Mouse (Mus musculus) hindbrain, embryonic 11.5 days (tissue): Measurements from ENCODE around the gene Slc11a2. TPM values are rescaled to one million over a fixed set of nuclear protein-coding genes. Genes with fewer than 3 reads are reported as not detected.
"Not testable (repeated sequence)": the region's sequence is repeated elsewhere in the genome, so short reads cannot be mapped to it uniquely, and the experiment has no call there.

Experiments
- ATAC-seq: fragments of 200-750 bp; cut with Nextera tagmentation; 2 replicates; pipeline ENCODE4 v1.8.0; 2017; ENCODE audit warnings: mild to moderate bottlenecking, moderate TSS enrichment, moderate library complexity; ENCODE audit not compliant: low FRiP score
- DNase-seq: peaks from one replicate; pipeline ENCODE4 v3.0.0-alpha.2; 2015; ENCODE audit warnings: low spot score
- H3K27ac ChIP-seq: fragments of 300-500 bp; sonication (generic); 2 replicates; pipeline ENCODE4 v1.5.1; 2014; ENCODE audit warnings: mild to moderate bottlenecking, low read depth, low read length
- H3K27me3 ChIP-seq: fragments of 300-500 bp; sonication (generic); 2 replicates; pipeline ENCODE4 v1.6.1; 2014; ENCODE audit warnings: mild to moderate bottlenecking, low read length, moderate library complexity, mixed read lengths; ENCODE audit not compliant: control insufficient read depth, insufficient read depth
- H3K36me3 ChIP-seq: fragments of 300-500 bp; sonication (generic); 2 replicates; pipeline ENCODE4 v1.6.1; 2014; ENCODE audit warnings: mild to moderate bottlenecking, low read length, moderate library complexity, mixed read lengths; ENCODE audit not compliant: control insufficient read depth, insufficient read depth
- H3K4me1 ChIP-seq: fragments of 300-500 bp; sonication (generic); replicated peaks from 2 replicates; pipeline ENCODE4 v1.6.1; 2014; ENCODE audit warnings: low read length, mixed read lengths; ENCODE audit not compliant: control insufficient read depth, insufficient read depth
- H3K4me2 ChIP-seq: fragments of 300-500 bp; sonication (generic); replicated peaks from 2 replicates; pipeline ENCODE4 v1.6.1; 2014; ENCODE audit warnings: mild to moderate bottlenecking, low read depth, low read length
- H3K4me3 ChIP-seq: fragments of 300-500 bp; sonication (generic); 2 replicates; pipeline ENCODE4 v1.5.1; 2014; ENCODE audit warnings: low read depth, low read length
- H3K9ac ChIP-seq: fragments of 300-500 bp; sonication (generic); 2 replicates; pipeline ENCODE4 v1.6.1; 2014; ENCODE audit warnings: low read depth, low read length
- H3K9me3 ChIP-seq: fragments of 300-500 bp; sonication (generic); 2 replicates; pipeline ENCODE4 v1.6.1; 2016; ENCODE audit warnings: low read length; ENCODE audit not compliant: control insufficient read depth
- WGBS: fragments of 180-500 bp; shearing (Covaris S2); extraction: QIAGEN DNeasy Blood & Tissue Kit; methylation state at CpG from one replicate; pipeline ENCODE4 v1.1.7; 2014; 5-methylcytosine and 5-hydroxymethylcytosine counted together
- polyA plus RNA-seq: library from polyadenylated mRNA; unstranded; fragments of >200 nt; fragmentation: Nextera tagmentation; extraction: Ambion mirVana; gene quantifications from 2 replicates; pipeline ENCODE4 v1.2.1, GENCODE M21; 2014

Slc11a2 gene
- polyA plus RNA-seq, 1 experiment from 2014 or later = 19.1 TPM

GRCm38 (mm10) chr15:100387544-100388223 lies 37.2 kb downstream of the Slc11a2 start:
- Histone ChIP-seq H3K9ac (no peak overlapping the region), H3K36me3 (no peaks in the 10 kb centered on the region), H3K27ac (no peak overlapping the region), H3K4me3 (no peak overlapping the region), H3K9me3 (no peaks in the 10 kb centered on the region), H3K27me3 (no peaks in the 10 kb centered on the region), H3K4me1 (no peaks in the 10 kb centered on the region), H3K4me2 (no peak overlapping the region)
- DNase-seq = no peak
- ATAC-seq = no peak
- WGBS = 95% methylated on average over 17 of the region's 17 CpGs

- H3K4me2 ChIP-seq = no peak overlapping the region
- H3K27me3 ChIP-seq = no peaks in the 10 kb centered on the region
- 91% methylated on average over 9 of the region's 9 CpGs for WGBS
- no peaks in the 10 kb centered on the region for H3K36me3 ChIP-seq
- no peak overlapping the region for H3K9ac ChIP-seq
- ATAC-seq = no peak
- H3K4me3 ChIP-seq = no peak overlapping the region
- no peaks in the 10 kb centered on the region for H3K4me1 ChIP-seq
- H3K9me3 ChIP-seq = no peaks in the 10 kb centered on the region
- H3K27ac ChIP-seq = no peak overlapping the region
- no peak for DNase-seq
Observed at GRCm38 (mm10) chr15:100385705-100386104, 39.2 kb downstream of the Slc11a2 start.

GRCm38 (mm10) chr15:100380104-100380503 lies 44.8 kb downstream of the Slc11a2 start:
- DNase-seq (no peak), ATAC-seq (no peak)
- no peak overlapping the region for H3K9ac ChIP-seq
- 76% methylated on average over 2 of the region's 2 CpGs for WGBS
- H3K9me3 ChIP-seq = no peaks in the 10 kb centered on the region
- H3K27me3 ChIP-seq = no peaks in the 10 kb centered on the region
- H3K36me3 ChIP-seq = no peaks in the 10 kb centered on the region
- H3K27ac ChIP-seq = no peak overlapping the region
- H3K4me1 ChIP-seq = no peaks in the 10 kb centered on the region
- H3K4me3 ChIP-seq = no peak overlapping the region
- H3K4me2 ChIP-seq = no peak overlapping the region

- Histone ChIP-seq H3K36me3 (no peaks in the 10 kb centered on the region), H3K9me3 (no peaks in the 10 kb centered on the region), H3K9ac (no peak overlapping the region), H3K4me1 (no peaks in the 10 kb centered on the region), H3K4me2 (no peak overlapping the region), H3K27ac (no peak overlapping the region), H3K27me3 (no peaks in the 10 kb centered on the region), H3K4me3 (no peak overlapping the region)
- DNase-seq = no peak
- WGBS = 89% methylated on average over 8 of the region's 8 CpGs
- ATAC-seq = no peak
Observed at GRCm38 (mm10) chr15:100379658-100380057, 45.2 kb downstream of the Slc11a2 start.

- H3K9ac ChIP-seq, ATAC-seq, H3K27me3 ChIP-seq, H3K4me3 ChIP-seq, DNase-seq, H3K4me1 ChIP-seq, H3K36me3 ChIP-seq, H3K9me3 ChIP-seq, H3K27ac ChIP-seq, H3K4me2 ChIP-seq: not testable (repeated sequence)
- 47% methylated on average over 2 of the region's 9 CpGs for WGBS
Observed at GRCm38 (mm10) chr15:100377847-100378505, 46.9 kb downstream of the Slc11a2 start.

GRCm38 (mm10) chr15:100375066-100375465 lies 49.8 kb downstream of the Slc11a2 start:
- Histone ChIP-seq H3K4me2 (no peak overlapping the region), H3K27ac (no peak overlapping the region), H3K27me3 (no peaks in the 10 kb centered on the region), H3K4me1 (no peaks in the 10 kb centered on the region), H3K36me3 (no peaks in the 10 kb centered on the region), H3K9me3 (no peaks in the 10 kb centered on the region), H3K4me3 (no peak overlapping the region), H3K9ac (no peak overlapping the region)
- DNase-seq = peak; percentile 72
- WGBS = 35% methylated on average over 5 of the region's 5 CpGs
- no peak for ATAC-seq

GRCm38 (mm10) chr15:100367119-100367518 lies 57.8 kb downstream of the Slc11a2 start:
- DNase-seq = no peak
- no peaks in the 10 kb centered on the region for H3K9me3 ChIP-seq
- no peak overlapping the region for H3K27ac ChIP-seq
- no peaks in the 10 kb centered on the region for H3K36me3 ChIP-seq
- no peak overlapping the region for H3K9ac ChIP-seq
- H3K4me3 ChIP-seq = no peak overlapping the region
- no peaks in the 10 kb centered on the region for H3K4me1 ChIP-seq
- ATAC-seq = no peak
- WGBS = 81% methylated on average over 7 of the region's 7 CpGs
- no peaks in the 10 kb centered on the region for H3K27me3 ChIP-seq
- no peak overlapping the region for H3K4me2 ChIP-seq

- H3K27me3 ChIP-seq, ATAC-seq, DNase-seq, H3K4me1 ChIP-seq, H3K9ac ChIP-seq, H3K9me3 ChIP-seq, H3K27ac ChIP-seq, H3K4me2 ChIP-seq, H3K36me3 ChIP-seq, H3K4me3 ChIP-seq: not testable (repeated sequence)
- 62% methylated on average over 9 of the region's 9 CpGs for WGBS
Observed at GRCm38 (mm10) chr15:100365967-100366366, 58.9 kb downstream of the Slc11a2 start.

- WGBS = 85% methylated on average over 7 of the region's 7 CpGs
- no peak within 1 kb of the TSS for H3K9ac ChIP-seq
- no peaks in the 10 kb centered on the region for H3K27me3 ChIP-seq
- DNase-seq = no peak
- ATAC-seq = no peak
- no peaks in the 10 kb centered on the region for H3K9me3 ChIP-seq
- no peak within 1 kb of the TSS for H3K27ac ChIP-seq
- H3K4me2 ChIP-seq = no peak within 1 kb of the TSS
- H3K36me3 ChIP-seq = no peaks in the 10 kb centered on the region
- H3K4me3 ChIP-seq = no peak within 1 kb of the TSS
- H3K4me1 ChIP-seq = no peaks in the 10 kb centered on the region
Observed at GRCm38 (mm10) chr15:100364242-100364641, 60.6 kb downstream of the Slc11a2 start, which contains the start of gene Higd1c. Gene Higd1c, plus strand, starts transcription at chr15:100364542.
